Comparison of ENCODE assay signal across 8 mouse cellular contexts in the genomic region with DNA sequence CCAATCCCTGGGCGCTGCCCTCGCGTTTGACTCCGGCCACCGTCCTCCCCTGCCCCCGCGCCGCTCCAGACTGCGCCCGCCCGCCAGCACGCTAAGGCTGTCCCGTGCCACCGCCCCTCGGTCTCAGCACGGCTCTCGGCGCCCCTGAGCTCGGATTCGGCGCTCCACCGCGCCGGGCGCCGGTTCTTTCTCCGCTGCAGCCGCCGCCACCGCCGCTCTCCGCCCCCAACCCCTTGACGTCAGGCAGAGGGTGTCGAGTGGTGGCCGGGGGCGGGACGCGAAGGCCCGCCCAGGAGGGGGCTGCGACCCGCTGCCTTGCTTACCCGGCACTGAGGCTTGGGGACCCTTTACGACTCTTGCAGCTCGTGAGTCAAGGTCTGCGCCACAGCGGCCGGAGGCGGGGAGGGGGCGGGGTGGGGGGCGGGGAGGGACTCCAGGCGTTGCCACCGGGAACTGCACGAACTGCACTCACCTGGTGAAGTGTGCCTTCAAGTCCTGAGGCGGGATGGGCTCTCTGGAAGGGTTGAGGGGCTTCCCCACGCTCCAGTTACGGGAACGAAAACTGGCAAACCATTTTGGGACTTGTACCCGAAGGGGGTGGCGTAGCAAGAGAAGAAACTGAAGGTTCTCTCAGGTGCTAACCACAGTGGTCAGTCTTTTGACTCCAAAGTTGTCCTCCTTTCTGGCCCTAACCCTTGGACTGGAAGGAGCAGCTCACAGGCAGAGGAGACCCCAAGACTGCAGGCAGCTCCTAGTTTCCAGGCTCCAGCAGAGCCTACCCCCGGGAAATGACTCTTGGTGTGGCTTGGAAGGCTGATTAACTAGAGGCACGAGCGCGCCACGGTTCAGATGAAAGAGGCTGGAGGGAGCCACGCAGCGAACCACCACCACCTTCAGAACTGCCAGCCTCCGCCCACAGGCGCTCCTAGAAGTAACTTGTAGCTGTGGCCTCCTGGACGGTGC. TPM values are rescaled to one million over a fixed set of nuclear protein-coding genes. Genes with fewer than 3 reads are reported as not detected.
A peak's percentile ranks its signal among the peaks of the same experiment; 100 is the strongest.
DNase-seq lines count a peak whose midpoint lies in the region; ATAC-seq and TF ChIP-seq lines count a peak whose summit lies in the region.

A gene (minus strand): TSS at position 319 of the 963 bp plus-strand sequence.

- TF ChIP-seq EP300 in heart, postnatal 0 days (IDR thresholded peaks at IDR 0.05; ENCODE audit: low read depth): no peak

- H3K4me3 ChIP-seq in forebrain, embryonic 10.5 days: peak within 1 kb of the TSS; percentile 94
- peak within 1 kb of the TSS; percentile 83 for H3K4me3 ChIP-seq in heart, postnatal 0 days (ENCODE audit: low read depth, low read length)
- peak within 1 kb of the TSS; percentile 96 for H3K4me3 ChIP-seq in lung, adult 2 months (replicated peaks; ENCODE audit: extremely low read depth, low read depth, low read length)

- peaks cover 14% of the 10 kb centered on the region for H3K27me3 ChIP-seq in forebrain, embryonic 10.5 days (ENCODE audit: poor library complexity, severe bottlenecking)
- no peaks in the 10 kb centered on the region for H3K27me3 ChIP-seq in heart, postnatal 0 days (ENCODE audit: control insufficient read depth, insufficient read depth, low read length)

- peak within 1 kb of the TSS; percentile 83 for H3K9ac ChIP-seq in heart, postnatal 0 days (replicated peaks; ENCODE audit: low read depth, low read length)

- peaks cover 26% of the 10 kb centered on the region for H3K36me3 ChIP-seq in forebrain, embryonic 10.5 days (replicated peaks)
- peaks cover 15% of the 10 kb centered on the region for H3K36me3 ChIP-seq in heart, postnatal 0 days (replicated peaks; ENCODE audit: control insufficient read depth, insufficient read depth, low read length)

- 1% methylated on average over 69 of the region's 69 CpGs for WGBS in forebrain, embryonic 10.5 days
- 2% methylated on average over 53 of the region's 69 CpGs for WGBS in heart, postnatal 0 days
- WGBS in lung, adult 2 months: 1% methylated on average over 68 of the region's 69 CpGs

- peaks cover 79% of the 10 kb centered on the region for H3K4me1 ChIP-seq in forebrain, embryonic 10.5 days
- peaks cover 24% of the 10 kb centered on the region; the same call in 1 of the 2 replicates for H3K4me1 ChIP-seq in heart, postnatal 0 days (ENCODE audit: control insufficient read depth, insufficient read depth)
- H3K4me1 ChIP-seq in lung, adult 2 months (ENCODE audit: control insufficient read depth, insufficient read depth, low read length): peaks cover 29% of the 10 kb centered on the region

- TF ChIP-seq CTCF in heart, postnatal 0 days (IDR thresholded peaks at IDR 0.05; ENCODE audit: low read depth): no peak
- TF ChIP-seq CTCF in lung, adult 2 months (IDR thresholded peaks at IDR 0.05; ENCODE audit: insufficient read depth, low read length): no peak

- ATAC-seq in heart, postnatal 0 days (ENCODE audit: insufficient read depth, low read depth): peak; percentile 9

- DNase-seq in CD8-positive naive resting alpha-beta T cell, adult 2 months (ENCODE audit: low read depth in 2 of 2, low spot score in 2 of 2): peak; percentile 38 to 45
- DNase-seq in adrenal gland, postnatal 36 days: peak; percentile 85 to 90
- DNase-seq in forebrain, embryonic 10.5 days (ENCODE audit: extremely low spot score, low spot score): peak; percentile 82
- peak; percentile 72 for DNase-seq in heart, postnatal 0 days (ENCODE audit: low spot score)
- DNase-seq in layer of hippocampus, adult 18-20 months (ENCODE audit: low spot score in 2 of 2): peak; percentile 61 to 72
- peak; percentile 77 for DNase-seq in lung, adult 2 months
- peak; percentile 67 for DNase-seq in ovary, adult 18-20 months (ENCODE audit: low spot score)
- DNase-seq in thymus, postnatal 4 days: peak; percentile 81

- H3K27ac ChIP-seq in forebrain, embryonic 10.5 days: peak within 1 kb of the TSS; percentile 98
- peak within 1 kb of the TSS; percentile 95 for H3K27ac ChIP-seq in heart, postnatal 0 days (ENCODE audit: low read depth)

- peak within 1 kb of the TSS; percentile 90 for H3K4me2 ChIP-seq in heart, postnatal 0 days (ENCODE audit: low read depth, low read length)

- peak; percentile 20; the same call in 1 of the 2 replicates for TF ChIP-seq POLR2A in lung, adult 2 months (IDR thresholded peaks at IDR 0.05; ENCODE audit: borderline replicate concordance, extremely low read depth, low read depth, low read length)

- no peaks in the 10 kb centered on the region for H3K9me3 ChIP-seq in forebrain, embryonic 10.5 days
- no peaks in the 10 kb centered on the region for H3K9me3 ChIP-seq in heart, postnatal 0 days (replicated peaks; ENCODE audit: control insufficient read depth, low read length)

RNA-seq across cellular contexts. Expression of the gene that starts here (rescaled TPM):
- 10 to 100 TPM; 18.6 to 19.5 TPM for total RNA-seq in adrenal gland, postnatal 36 days (2021)
- polyA plus RNA-seq in forebrain, embryonic 10.5 days (2016; fragmentation: Nextera tagmentation; extraction: Ambion mirVana): 20.1 and 21.7 TPM in 2 replicates
- total RNA-seq in heart, postnatal 0 days (2014; rRNA removed; ENCODE audit: low replicate concordance): 11.9 and 13.2 TPM in 2 replicates
- polyA plus RNA-seq in heart, postnatal 0 days (2015; fragmentation: Nextera tagmentation; extraction: Ambion mirVana): 5.7 and 6.1 TPM in 2 replicates
- 10 to 100 TPM in 1 of 2 experiments, 1 to 10 TPM in 1; 9.7 to 10.6 TPM for total RNA-seq in layer of hippocampus, adult 18-20 months (2021)
- polyA plus RNA-seq in lung, adult 2 months (2012; rRNA removed): 23.0 and 23.7 TPM in 2 replicates

Comparison
In these comparisons a context has a peak if more than half of its experiments do, and no peak if none do; other contexts are left out.
1. Peak in every context shown above with its lines: DNase-seq, ATAC-seq, H3K4me3 ChIP-seq and H3K27ac ChIP-seq.